Comparison of ENCODE assay signal across 9 mouse cellular contexts in genomic region chr19:53894538-53895121, GRCm38 (mm10). TPM values are rescaled to one million over a fixed set of nuclear protein-coding genes. Genes with fewer than 3 reads are reported as not detected.
A peak's percentile ranks its signal among the peaks of the same experiment; 100 is the strongest.
DNase-seq lines count a peak whose midpoint lies in the region; ATAC-seq and TF ChIP-seq lines count a peak whose summit lies in the region.
"Had no signal": no experiment of that assay in that cellular context is flagged by ENCODE, and none has a peak within 500 bp of the region (broad histone marks: within the 10 kb centered on the region; RNA-seq: fewer than 3 reads in every experiment).

No protein-coding gene starts in this region.

- no peak for DNase-seq in heart, postnatal 0 days (ENCODE audit: low spot score)
- DNase-seq in heart, postnatal 4 days, result no peak
- DNase-seq in kidney, postnatal 14 days, result peak; percentile 34
- DNase-seq in right cerebral cortex, adult 18-20 months, result no peak
- DNase-seq in T-cell, adult 2 months (ENCODE audit: low spot score), result no peak
- DNase-seq: lung, embryonic 14.5 days had no signal

- no peak overlapping the region for H3K9ac ChIP-seq in heart, postnatal 0 days (replicated peaks; ENCODE audit: low read depth, low read length)
- H3K9ac ChIP-seq in hindbrain, embryonic 16.5 days (ENCODE audit: low read depth, low read length), result no peak overlapping the region
- H3K9ac ChIP-seq: lung, embryonic 14.5 days had no signal

- no peak overlapping the region for H3ac ChIP-seq in myocyte (ENCODE audit: control insufficient read depth, insufficient read length)

- H3K79me2 ChIP-seq in myocyte (ENCODE audit: control insufficient read depth, insufficient read depth), result no peaks in the 10 kb centered on the region

- TF ChIP-seq POLR2A in bone marrow, adult 2 months (IDR thresholded peaks at IDR 0.05; ENCODE audit: borderline replicate concordance, control insufficient read depth, low read depth, low read length), result no peak
- TF ChIP-seq POLR2A in myocyte (IDR thresholded peaks at IDR 0.05; ENCODE audit: insufficient read length, low read depth), result no peak

- peaks cover 40% of the 10 kb centered on the region for H3K4me1 ChIP-seq in heart, postnatal 0 days (ENCODE audit: control insufficient read depth, insufficient read depth)
- peaks cover 8% of the 10 kb centered on the region for H3K4me1 ChIP-seq in bone marrow, adult 2 months (ENCODE audit: control insufficient read depth, insufficient read depth, low read length)
- H3K4me1 ChIP-seq in hindbrain, embryonic 16.5 days (ENCODE audit: control insufficient read depth, insufficient read depth, low read depth, low read length), result no peaks in the 10 kb centered on the region

- H3K36me3 ChIP-seq in heart, postnatal 0 days (replicated peaks; ENCODE audit: control insufficient read depth, insufficient read depth, low read length), result no peaks in the 10 kb centered on the region
- H3K36me3 ChIP-seq in myocyte (ENCODE audit: control insufficient read depth, insufficient read depth), result no peaks in the 10 kb centered on the region
- H3K36me3 ChIP-seq in hindbrain, embryonic 16.5 days (ENCODE audit: control insufficient read depth, insufficient read depth, low read length), result no peaks in the 10 kb centered on the region

- H3K4me2 ChIP-seq in heart, postnatal 0 days (ENCODE audit: low read depth, low read length), result no peak overlapping the region
- no peak overlapping the region for H3K4me2 ChIP-seq in myocyte (ENCODE audit: low read depth)
- no peak overlapping the region for H3K4me2 ChIP-seq in hindbrain, embryonic 16.5 days (ENCODE audit: low read length)
- H3K4me2 ChIP-seq: lung, embryonic 14.5 days had no signal

- 76% methylated on average over 12 of the region's 12 CpGs for WGBS in heart, postnatal 0 days
- 32% methylated on average over 12 of the region's 12 CpGs for WGBS in bone marrow, adult 2 months
- WGBS in hindbrain, embryonic 16.5 days, result 78% methylated on average over 12 of the region's 12 CpGs

- no peaks in the 10 kb centered on the region for H3K27me3 ChIP-seq in heart, postnatal 0 days (ENCODE audit: control insufficient read depth, insufficient read depth, low read length)
- no peaks in the 10 kb centered on the region for H3K27me3 ChIP-seq in myocyte (ENCODE audit: control insufficient read depth, insufficient read depth, insufficient read length)
- no peaks in the 10 kb centered on the region for H3K27me3 ChIP-seq in hindbrain, embryonic 16.5 days (replicated peaks; ENCODE audit: control insufficient read depth, insufficient read depth, low read length)

- peak overlapping the region; percentile 68; the same call in 1 of the 2 replicates for H3K27ac ChIP-seq in heart, postnatal 0 days (ENCODE audit: low read depth)
- peak overlapping the region; percentile 53; the same call in 1 of the 2 replicates for H3K27ac ChIP-seq in bone marrow, adult 2 months (ENCODE audit: control insufficient read depth, insufficient read depth, low read depth, low read length, poor library complexity)
- no peak overlapping the region for H3K27ac ChIP-seq in hindbrain, embryonic 16.5 days (ENCODE audit: low read depth, low read length)

- H3K4me3 ChIP-seq in heart, postnatal 0 days (ENCODE audit: low read depth, low read length), result no peak overlapping the region
- H3K4me3 ChIP-seq in bone marrow, adult 2 months (replicated peaks; ENCODE audit: control insufficient read depth, low read depth, low read length), result no peak overlapping the region
- H3K4me3 ChIP-seq in myocyte, result no peak overlapping the region
- no peak overlapping the region for H3K4me3 ChIP-seq in hindbrain, embryonic 16.5 days (ENCODE audit: low read length)

- ATAC-seq in heart, postnatal 0 days (ENCODE audit: insufficient read depth, low read depth), result no peak
- ATAC-seq in hindbrain, embryonic 16.5 days, result no peak

- no peak for TF ChIP-seq EP300 in heart, postnatal 0 days (IDR thresholded peaks at IDR 0.05; ENCODE audit: low read depth)

- TF ChIP-seq CTCF in heart, postnatal 0 days (IDR thresholded peaks at IDR 0.05; ENCODE audit: low read depth), result no peak
- no peak for TF ChIP-seq CTCF in bone marrow, adult 2 months (IDR thresholded peaks at IDR 0.05; ENCODE audit: control insufficient read depth, insufficient read depth, low read length)

- H3K9me3 ChIP-seq in heart, postnatal 0 days (replicated peaks; ENCODE audit: control insufficient read depth, low read length), result no peaks in the 10 kb centered on the region
- H3K9me3 ChIP-seq in hindbrain, embryonic 16.5 days (ENCODE audit: control insufficient read depth, low read length), result no peaks in the 10 kb centered on the region

TF ChIP-seq in myocyte, 11 proteins besides CTCF, POLR2A, EP300 and RAD21:
- TF ChIP-seq MAX (IDR thresholded peaks at IDR 0.05; ENCODE audit: low read depth) (no peak), CEBPB (IDR thresholded peaks at IDR 0.05; ENCODE audit: insufficient read depth, poor library complexity, severe bottlenecking) (peak; percentile 77)

RNA-seq across cellular contexts. Expression of gene Pdcd4, which starts 2.6 kb away (rescaled TPM):
- total RNA-seq in heart, postnatal 0 days (2014; rRNA removed; ENCODE audit: low replicate concordance), result 4.2 and 5.5 TPM in 2 replicates
- polyA plus RNA-seq in heart, postnatal 0 days (2015; fragmentation: Nextera tagmentation; extraction: Ambion mirVana), result 28.6 and 34.8 TPM in 2 replicates
- 10 to 100 TPM; 19.9 to 22.3 TPM for total RNA-seq in heart, postnatal 4 days (2021)
- 47.8 and 49.6 TPM in 2 replicates for polyA plus RNA-seq in bone marrow, adult 2 months (2011; ENCODE audit: insufficient read depth, insufficient read length, low replicate concordance, missing spikeins)
- 8.4 TPM for polyA plus RNA-seq in myocyte (2012; fragmentation: generic; extraction: Trizol)
- 54.8 and 63.2 TPM in 2 replicates for polyA plus RNA-seq in hindbrain, embryonic 16.5 days (2015; fragmentation: Nextera tagmentation; extraction: Ambion mirVana)

RNA-seq across cellular contexts. Expression of gene Shoc2, which starts 49.5 kb away (rescaled TPM):
- total RNA-seq in heart, postnatal 0 days (2014; rRNA removed; ENCODE audit: low replicate concordance), result 38.0 and 48.6 TPM in 2 replicates
- polyA plus RNA-seq in heart, postnatal 0 days (2015; fragmentation: Nextera tagmentation; extraction: Ambion mirVana), result 20.1 and 22.1 TPM in 2 replicates
- 10 to 100 TPM; 37.3 to 39.6 TPM for total RNA-seq in heart, postnatal 4 days (2021)
- polyA plus RNA-seq in bone marrow, adult 2 months (2011; ENCODE audit: insufficient read depth, insufficient read length, low replicate concordance, missing spikeins), result 11.8 and 17.4 TPM in 2 replicates
- 11.4 TPM for polyA plus RNA-seq in myocyte (2012; fragmentation: generic; extraction: Trizol)
- 55.4 and 67.7 TPM in 2 replicates for polyA plus RNA-seq in hindbrain, embryonic 16.5 days (2015; fragmentation: Nextera tagmentation; extraction: Ambion mirVana)

RNA-seq across cellular contexts. Expression of gene Bbip1, which starts 49.8 kb away (rescaled TPM):
- 32.1 and 45.5 TPM in 2 replicates for total RNA-seq in heart, postnatal 0 days (2014; rRNA removed; ENCODE audit: low replicate concordance)
- 74.2 and 78.3 TPM in 2 replicates for polyA plus RNA-seq in heart, postnatal 0 days (2015; fragmentation: Nextera tagmentation; extraction: Ambion mirVana)
- 10 to 100 TPM; 36.5 to 40.3 TPM for total RNA-seq in heart, postnatal 4 days (2021)
- 25.8 and 32.5 TPM in 2 replicates for polyA plus RNA-seq in bone marrow, adult 2 months (2011; ENCODE audit: insufficient read depth, insufficient read length, low replicate concordance, missing spikeins)
- 31.0 TPM for polyA plus RNA-seq in myocyte (2012; fragmentation: generic; extraction: Trizol)
- 134 and 142 TPM in 2 replicates for polyA plus RNA-seq in hindbrain, embryonic 16.5 days (2015; fragmentation: Nextera tagmentation; extraction: Ambion mirVana)
